Mouse (Mus musculus) lung, adult 2 months (tissue): ENCODE results near the gene Opcml. TPM values are rescaled to one million over a fixed set of nuclear protein-coding genes. Genes with fewer than 3 reads are reported as not detected.

ENCODE experiments used
- DNase-seq: peaks from one replicate; pipeline ENCODE4 v3.0.0; 2022
- H3K4me1 ChIP-seq: fragments of 200-500 bp; 2 replicates; pipeline ENCODE4 v1.6.1; 2011; ENCODE audit warnings: low read length; ENCODE audit not compliant: control insufficient read depth, insufficient read depth
- H3K4me3 ChIP-seq: fragments of 200-500 bp; replicated peaks from 2 replicates; pipeline ENCODE3; 2011; ENCODE audit warnings: low read depth, mild to moderate bottlenecking, control low read depth, low read length; ENCODE audit errors: extremely low read depth
- CTCF ChIP-seq: fragments of 200-500 bp; IDR thresholded peaks from 2 replicates; pipeline ENCODE4 v1.5.1; 2011; ENCODE audit warnings: mild to moderate bottlenecking, low read length, control low read depth; ENCODE audit not compliant: insufficient read depth
- POLR2A ChIP-seq: fragments of 200-500 bp; IDR thresholded peaks from 2 replicates; pipeline ENCODE4 v1.6.1; 2011; ENCODE audit warnings: low read depth, mild to moderate bottlenecking, control low read depth, low read length, borderline replicate concordance; ENCODE audit errors: extremely low read depth
- WGBS: fragments of 180-500 bp; shearing (Covaris S2); methylation state at CpG from one replicate; pipeline ENCODE4 v1.1.7; 2018; 5-methylcytosine and 5-hydroxymethylcytosine counted together
- polyA plus RNA-seq: library from polyadenylated mRNA; depleted of rRNA; stranded (reverse); fragments of >200 nt; gene quantifications from 2 replicates; pipeline ENCODE4 v1.2.3, GENCODE M21; 2012

The Opcml gene
- polyA plus RNA-seq, 1 experiment, result 0.26 TPM

GRCm38 (mm10) chr9:28446278-28447064, 655.9 kb downstream of the Opcml start:
- TF ChIP-seq CTCF, result no peak
- no peak for TF ChIP-seq POLR2A
- Histone ChIP-seq H3K4me1 (no peaks in the 10 kb centered on the region), H3K4me3 (no peak overlapping the region)
- WGBS, result 83% methylated on average over 4 of the region's 4 CpGs
- DNase-seq, result no peak

GRCm38 (mm10) chr9:28452509-28452908, 661.9 kb downstream of the Opcml start:
- H3K4me1 ChIP-seq, result no peaks in the 10 kb centered on the region
- TF ChIP-seq POLR2A (no peak), CTCF (no peak)
- 68% methylated on average over 2 of the region's 2 CpGs for WGBS
- DNase-seq, result no peak
- no peak overlapping the region for H3K4me3 ChIP-seq

GRCm38 (mm10) chr9:28453062-28453461, 662.5 kb downstream of the Opcml start:
- DNase-seq, result no peak
- TF ChIP-seq POLR2A (no peak), CTCF (no peak)
- no peaks in the 10 kb centered on the region for H3K4me1 ChIP-seq
- H3K4me3 ChIP-seq, result no peak overlapping the region
- 52% methylated on average over 2 of the region's 2 CpGs for WGBS

GRCm38 (mm10) chr9:28457982-28458770, 667.6 kb downstream of the Opcml start:
- H3K4me3 ChIP-seq, result no peak overlapping the region
- TF ChIP-seq CTCF (no peak), POLR2A (no peak)

GRCm38 (mm10) chr9:28463622-28464021, 673.0 kb downstream of the Opcml start:
- 57% methylated on average over 6 of the region's 6 CpGs for WGBS
- DNase-seq, result no peak
- TF ChIP-seq POLR2A, result no peak
- TF ChIP-seq CTCF, result no peak
- Histone ChIP-seq H3K4me1 (no peaks in the 10 kb centered on the region), H3K4me3 (no peak overlapping the region)

More at GRCm38 (mm10) chr9:28457982-28458770, 667.6 kb downstream of the Opcml start:
- H3K4me1 ChIP-seq, result no peaks in the 10 kb centered on the region
- DNase-seq, result no peak
- WGBS, result 61% methylated on average over 7 of the region's 7 CpGs

GRCm38 (mm10) chr9:28469419-28469818, 678.8 kb downstream of the Opcml start:
- Histone ChIP-seq H3K4me3 (no peak overlapping the region), H3K4me1 (no peaks in the 10 kb centered on the region)
- no peak for TF ChIP-seq CTCF
- no peak for TF ChIP-seq POLR2A
- no peak for DNase-seq
- 80% methylated on average over 6 of the region's 6 CpGs for WGBS

GRCm38 (mm10) chr9:28471501-28471900, 680.9 kb downstream of the Opcml start:
- 33% methylated on average over 4 of the region's 4 CpGs for WGBS
- DNase-seq, result no peak
- H3K4me1 ChIP-seq, result no peaks in the 10 kb centered on the region
- TF ChIP-seq POLR2A, result no peak
- no peak for TF ChIP-seq CTCF
- no peak overlapping the region for H3K4me3 ChIP-seq

- Histone ChIP-seq H3K4me1 (no peaks in the 10 kb centered on the region), H3K4me3 (no peak overlapping the region)
- TF ChIP-seq POLR2A (no peak), CTCF (no peak)
- DNase-seq, result no peak
- WGBS, result 91% methylated on average over 6 of the region's 6 CpGs
Measured at GRCm38 (mm10) chr9:28474586-28474985, 684.0 kb downstream of the Opcml start.

- TF ChIP-seq CTCF (no peak), POLR2A (no peak)
- no peak for DNase-seq
- WGBS, result 71% methylated on average over 4 of the region's 4 CpGs
- no peaks in the 10 kb centered on the region for H3K4me1 ChIP-seq
- no peak overlapping the region for H3K4me3 ChIP-seq
Measured at GRCm38 (mm10) chr9:28481261-28481660, 690.7 kb downstream of the Opcml start.
